7 mouse cellular contexts compared by ENCODE assay signal in the genomic region with DNA sequence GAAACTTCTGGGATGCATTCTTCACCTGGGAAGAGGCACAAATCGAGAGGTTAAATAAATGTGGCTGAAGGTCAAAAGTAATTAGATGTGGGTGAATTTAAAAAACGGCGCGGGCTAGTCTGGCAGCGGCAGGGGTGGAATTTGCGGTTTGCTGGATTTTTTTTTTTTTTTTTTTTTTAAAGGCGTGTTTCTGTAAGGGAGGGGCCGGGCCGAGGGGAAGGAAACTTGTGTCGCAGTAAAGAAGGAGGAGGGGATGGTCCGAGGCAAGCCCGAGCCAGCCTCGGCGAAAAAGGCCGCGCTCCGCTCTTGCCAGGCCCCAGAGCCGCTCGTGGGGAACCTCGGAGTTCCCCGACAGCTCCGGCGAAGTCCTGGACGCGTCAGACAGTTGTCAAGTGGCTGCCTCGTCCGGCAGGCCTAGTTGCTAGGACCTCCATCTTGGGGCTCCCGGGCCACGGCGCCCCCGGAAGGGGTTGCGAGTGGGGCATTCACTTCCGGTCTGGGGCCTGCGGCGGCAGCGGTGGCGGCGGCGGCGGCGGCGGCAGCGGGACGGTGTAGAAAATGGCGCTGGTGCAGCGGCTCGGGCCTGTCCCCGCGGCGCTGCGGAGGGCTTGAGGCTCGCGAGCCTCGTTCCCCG. TPM values are rescaled to one million over a fixed set of nuclear protein-coding genes. Genes with fewer than 3 reads are reported as not detected.
DNase-seq lines count a peak whose midpoint lies in the region; ATAC-seq lines count a peak whose summit lies in the region.

Gene Tnrc6a (plus strand): TSS at position 221 of the 634 bp plus-strand sequence.

- no peaks in the 10 kb centered on the region for H3K36me3 ChIP-seq in intestine, embryonic 16.5 days (ENCODE audit: control insufficient read depth, insufficient read depth, low read length)
- H3K36me3 ChIP-seq in midbrain, embryonic 11.5 days (ENCODE audit: control insufficient read depth, insufficient read depth, low read length) = no peaks in the 10 kb centered on the region

- under 1% methylated on average over 54 of the region's 55 CpGs for WGBS in intestine, embryonic 16.5 days
- WGBS in midbrain, embryonic 11.5 days = under 1% methylated on average over 49 of the region's 55 CpGs

- H3K4me3 ChIP-seq in intestine, embryonic 16.5 days (ENCODE audit: low read length) = peak within 1 kb of the TSS; percentile 96
- peak within 1 kb of the TSS; percentile 99 for H3K4me3 ChIP-seq in midbrain, embryonic 11.5 days (ENCODE audit: low read depth, low read length)

- H3K27me3 ChIP-seq in intestine, embryonic 16.5 days (replicated peaks; ENCODE audit: control insufficient read depth, insufficient read depth, low read length) = no peaks in the 10 kb centered on the region
- no peaks in the 10 kb centered on the region for H3K27me3 ChIP-seq in midbrain, embryonic 11.5 days (ENCODE audit: control insufficient read depth, insufficient read depth, low read length)

- ATAC-seq in intestine, embryonic 16.5 days = peak; percentile 98
- peak; percentile 96 for ATAC-seq in midbrain, embryonic 11.5 days (ENCODE audit: low FRiP score)

- H3K9me3 ChIP-seq in intestine, embryonic 16.5 days (ENCODE audit: control insufficient read depth, low read length) = no peaks in the 10 kb centered on the region
- H3K9me3 ChIP-seq in midbrain, embryonic 11.5 days (ENCODE audit: control insufficient read depth, low read length) = no peaks in the 10 kb centered on the region

- H3K9ac ChIP-seq in intestine, embryonic 16.5 days (ENCODE audit: low read depth, low read length) = peak within 1 kb of the TSS; percentile 98
- H3K9ac ChIP-seq in midbrain, embryonic 11.5 days (ENCODE audit: low read length) = peak within 1 kb of the TSS; percentile 100

- intact Hi-C loops in left cerebral cortex, postnatal 36 days (cut with DNase I) = loop anchor here (1.0 to 10.0 kb wide), 3 partner anchors 39 to 89 kb away; no protein-coding TSS in a partner anchor

- DNase-seq in adrenal gland, adult 2 months = peak; percentile 97
- DNase-seq in embryo, embryonic 11.5 days (ENCODE audit: low read depth, low spot score) = peak; percentile 87
- peak; percentile 91 to 94 for DNase-seq in gastrocnemius, postnatal 4 days (ENCODE audit: low spot score in 2 of 2)
- DNase-seq in left cerebral cortex, postnatal 36 days (ENCODE audit: low spot score in 2 of 2) = peak; percentile 95 to 96
- DNase-seq in midbrain, embryonic 11.5 days (ENCODE audit: low spot score, missing footprints) = peak; percentile 99
- DNase-seq in skeletal muscle tissue, adult 2 months (ENCODE audit: low read depth, low spot score) = peak; percentile 83

- H3K27ac ChIP-seq in intestine, embryonic 16.5 days (ENCODE audit: low read length) = peak within 1 kb of the TSS; percentile 97
- peak within 1 kb of the TSS; percentile 92 for H3K27ac ChIP-seq in midbrain, embryonic 11.5 days (ENCODE audit: low read depth, low read length)

- H3K4me1 ChIP-seq in intestine, embryonic 16.5 days (ENCODE audit: control insufficient read depth, insufficient read depth, low read length) = peaks cover 8% of the 10 kb centered on the region
- H3K4me1 ChIP-seq in midbrain, embryonic 11.5 days (ENCODE audit: control insufficient read depth, insufficient read depth, low read length) = peaks cover 3% of the 10 kb centered on the region; the same call in 1 of the 2 replicates

- peak within 1 kb of the TSS; percentile 73 for H3K4me2 ChIP-seq in intestine, embryonic 16.5 days (ENCODE audit: low read depth, low read length)
- peak within 1 kb of the TSS; percentile 64 for H3K4me2 ChIP-seq in midbrain, embryonic 11.5 days

RNA-seq across cellular contexts. Expression of gene Tnrc6a, which starts in this region (rescaled TPM):
- total RNA-seq in adrenal gland, adult 2 months (2021) = 10 to 100 TPM; 42.4 to 59.4 TPM
- polyA plus RNA-seq in adrenal gland, adult 2 months (2012; rRNA removed) = 29.6 and 30.8 TPM in 2 replicates
- 10 to 100 TPM; 41.7 to 45.1 TPM for total RNA-seq in gastrocnemius, postnatal 4 days (2021)
- polyA plus RNA-seq in intestine, embryonic 16.5 days (2015; fragmentation: Nextera tagmentation; extraction: Ambion mirVana) = 33.9 and 39.0 TPM in 2 replicates
- total RNA-seq in left cerebral cortex, postnatal 36 days (2021) = 10 to 100 TPM; 43.5 to 59.0 TPM
- 44.7 and 57.8 TPM in 2 replicates for polyA plus RNA-seq in midbrain, embryonic 11.5 days (2014; fragmentation: Nextera tagmentation; extraction: Ambion mirVana)

Comparison
In these comparisons a context has a peak if more than half of its experiments do, and no peak if none do; other contexts are left out.
1. Peak in every context shown above with its lines: DNase-seq, ATAC-seq, H3K4me3 ChIP-seq and H3K27ac ChIP-seq.